Mouse (Mus musculus) spleen, postnatal 14 days (tissue): ENCODE results near the gene Epas1.

Experiments
- DNase-seq, 2 experiments: peaks; one replicate each; pipeline ENCODE4 v3.0.0; 2021 to 2022; ENCODE audit warnings: low spot score in 2 of 2

The Epas1 gene

GRCm38 (mm10) chr17:86827391-86828165 is 74.1 kb downstream of the Epas1 start:
- DNase-seq = no peak

DNA sequence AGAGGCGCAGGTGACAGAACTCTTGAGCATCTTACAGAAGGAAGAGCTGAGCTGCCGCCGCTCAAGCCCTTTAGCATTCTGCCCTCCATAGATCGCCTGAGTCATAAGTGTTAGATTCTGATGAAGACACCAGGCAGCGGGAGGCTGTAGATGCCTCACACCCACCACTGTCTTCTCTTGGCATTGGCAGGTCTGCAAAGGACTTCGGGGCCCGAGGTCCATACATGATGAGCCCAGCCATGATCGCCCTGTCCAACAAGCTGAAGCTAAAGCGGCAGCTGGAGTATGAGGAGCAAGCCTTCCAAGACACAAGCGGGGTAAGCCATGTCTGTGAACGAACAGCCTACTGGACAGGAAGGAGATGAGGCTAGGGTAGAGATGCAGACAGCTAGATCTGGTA is 75.0 kb downstream of the Epas1 start:
- DNase-seq = no peak

- no peak for DNase-seq
Measured at GRCm38 (mm10) chr17:86829383-86830175, 76.1 kb downstream of the Epas1 start.

DNA sequence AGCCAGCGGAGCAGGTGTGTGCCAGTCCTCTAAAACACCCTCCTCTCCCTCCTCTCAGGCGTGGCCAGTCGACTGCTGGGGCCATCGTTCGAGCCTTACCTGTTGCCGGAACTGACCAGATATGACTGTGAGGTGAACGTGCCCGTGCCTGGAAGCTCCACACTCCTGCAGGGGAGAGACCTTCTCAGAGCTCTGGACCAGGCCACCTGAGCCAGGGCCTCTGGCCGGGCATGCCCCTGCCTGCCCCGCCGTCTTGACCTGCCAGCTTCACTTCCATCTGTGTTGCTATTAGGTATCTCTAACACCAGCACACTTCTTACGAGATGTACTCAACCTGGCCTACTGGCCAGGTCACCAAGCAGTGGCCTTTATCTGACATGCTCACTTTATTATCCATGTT is 77.4 kb downstream of the Epas1 start:
- no peak for DNase-seq

- DNase-seq = no peak
Measured at GRCm38 (mm10) chr17:86832562-86833327, 79.2 kb downstream of the Epas1 start.

- no peak for DNase-seq
Measured at GRCm38 (mm10) chr17:86833945-86834344, 80.4 kb downstream of the Epas1 start.

GRCm38 (mm10) chr17:86839308-86839707 is 85.8 kb downstream of the Epas1 start:
- DNase-seq = no peak

- DNase-seq = no peak
Measured at GRCm38 (mm10) chr17:86850700-86851337, 97.3 kb downstream of the Epas1 start.

- DNase-seq = no peak
Measured at GRCm38 (mm10) chr17:86851782-86852181, 98.3 kb downstream of the Epas1 start.

DNA sequence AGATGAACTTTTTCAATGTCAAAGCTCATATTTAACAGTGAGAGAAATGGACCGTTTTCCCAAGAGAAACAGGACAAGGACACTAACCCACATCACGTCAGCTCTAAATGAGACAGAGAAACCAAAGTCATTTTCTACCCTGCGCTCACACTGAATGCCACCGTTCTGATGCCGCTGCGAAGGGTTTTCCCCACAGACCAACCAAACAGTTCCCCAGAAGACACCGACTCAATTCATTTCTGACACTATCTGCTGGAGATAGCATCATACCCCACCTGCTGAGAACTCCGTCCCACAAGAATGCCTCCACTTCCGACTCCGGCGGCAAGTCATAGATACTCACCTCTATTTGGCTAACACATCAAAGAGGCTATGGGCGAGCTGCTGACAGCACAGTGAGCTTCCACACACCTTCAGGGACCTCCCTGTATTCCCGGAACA is 99.1 kb downstream of the Epas1 start:
- DNase-seq = no peak

GRCm38 (mm10) chr17:86870586-86870985 is 117.1 kb downstream of the Epas1 start:
- no peak for DNase-seq

- DNase-seq = no peak
Measured at GRCm38 (mm10) chr17:86872643-86873042, 119.1 kb downstream of the Epas1 start.

GRCm38 (mm10) chr17:86876940-86877339 is 123.4 kb downstream of the Epas1 start:
- DNase-seq = no peak

DNA sequence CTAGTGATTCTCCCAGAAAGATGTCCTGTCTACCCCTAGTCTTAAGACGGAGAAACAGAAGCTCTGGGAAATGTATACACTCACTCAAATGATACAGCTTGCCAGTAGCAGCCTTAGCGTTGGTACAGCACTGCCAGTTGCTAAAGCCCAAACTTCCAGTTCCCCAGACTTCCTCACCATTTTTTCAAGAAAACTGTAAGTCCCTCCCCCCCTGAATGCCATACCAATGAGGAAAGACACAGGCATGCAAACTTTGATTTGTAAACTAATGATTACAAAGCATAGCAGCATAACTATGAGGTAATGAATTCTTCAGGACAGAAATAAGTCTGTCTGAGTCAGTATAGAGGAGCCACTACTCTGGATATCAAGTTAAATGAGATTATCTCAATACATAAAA is 124.2 kb downstream of the Epas1 start:
- DNase-seq = no peak

DNA sequence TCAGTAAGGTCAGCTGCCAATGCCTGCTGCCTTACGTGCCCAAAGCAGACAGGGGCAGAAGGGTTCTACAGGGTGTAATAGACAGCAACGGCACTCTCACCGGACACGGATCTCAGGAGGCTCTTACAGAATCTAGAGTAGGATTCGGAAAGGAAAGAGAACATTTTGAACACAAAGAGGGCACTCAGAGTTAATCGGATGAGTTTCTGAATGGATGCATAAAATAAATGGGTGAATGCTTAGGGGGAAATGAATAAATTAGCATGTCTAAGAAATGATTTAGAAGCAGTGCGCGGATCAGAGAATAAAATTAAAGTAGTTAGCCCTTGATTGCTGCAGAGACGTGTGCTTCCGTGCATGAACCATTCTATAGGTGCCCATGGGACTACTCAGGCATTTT is 126.6 kb downstream of the Epas1 start:
- DNase-seq = no peak

DNA sequence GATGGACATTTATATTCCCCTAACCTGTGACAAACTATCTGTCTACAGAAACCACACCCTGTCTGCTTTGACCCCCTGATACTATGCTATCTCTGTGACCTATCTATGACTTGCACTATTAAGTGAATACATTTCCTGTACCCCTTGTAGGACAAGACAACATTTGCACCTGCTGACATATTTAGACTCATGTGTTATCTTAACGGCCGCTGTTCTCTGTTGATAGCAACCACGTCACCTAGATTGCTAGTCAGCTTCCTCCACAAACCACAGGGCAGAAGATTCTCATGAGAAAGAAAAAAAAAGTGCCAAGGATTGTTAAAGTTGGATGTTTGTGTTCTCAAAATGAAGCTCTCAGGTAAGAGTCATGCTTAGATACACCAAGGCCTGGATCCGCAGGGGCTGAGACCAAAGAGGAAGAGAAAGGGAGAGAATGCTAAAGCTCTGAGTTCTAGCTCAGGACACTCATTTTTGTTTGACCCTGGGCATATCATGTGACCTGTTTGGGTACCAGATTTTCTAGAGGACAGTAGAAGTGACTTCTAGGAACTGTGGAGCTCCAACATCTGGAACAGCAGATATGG is 127.1 kb downstream of the Epas1 start:
- no peak for DNase-seq
